Mouse (Mus musculus) B cell, adult (primary cell): ENCODE data around the gene 9930021J03Rik. TPM values are rescaled to one million over a fixed set of nuclear protein-coding genes. Genes with fewer than 3 reads are reported as not detected.

Experiments used
- total RNA-seq: library from RNA; stranded (reverse); gene quantifications from 4 replicates; pipeline ENCODE4 v1.2.4, GENCODE M21; 2023; ENCODE audit not compliant: inconsistent age

Gene 9930021J03Rik
- total RNA-seq: 26.0 to 30.6 TPM (median 28.2 TPM) in 4 replicates

GRCm38 (mm10) chr19:29805917-29806785, at the start of gene 9930021J03Rik:
TSS of gene 9930021J03Rik (minus strand) at chr19:29805989.

DNA sequence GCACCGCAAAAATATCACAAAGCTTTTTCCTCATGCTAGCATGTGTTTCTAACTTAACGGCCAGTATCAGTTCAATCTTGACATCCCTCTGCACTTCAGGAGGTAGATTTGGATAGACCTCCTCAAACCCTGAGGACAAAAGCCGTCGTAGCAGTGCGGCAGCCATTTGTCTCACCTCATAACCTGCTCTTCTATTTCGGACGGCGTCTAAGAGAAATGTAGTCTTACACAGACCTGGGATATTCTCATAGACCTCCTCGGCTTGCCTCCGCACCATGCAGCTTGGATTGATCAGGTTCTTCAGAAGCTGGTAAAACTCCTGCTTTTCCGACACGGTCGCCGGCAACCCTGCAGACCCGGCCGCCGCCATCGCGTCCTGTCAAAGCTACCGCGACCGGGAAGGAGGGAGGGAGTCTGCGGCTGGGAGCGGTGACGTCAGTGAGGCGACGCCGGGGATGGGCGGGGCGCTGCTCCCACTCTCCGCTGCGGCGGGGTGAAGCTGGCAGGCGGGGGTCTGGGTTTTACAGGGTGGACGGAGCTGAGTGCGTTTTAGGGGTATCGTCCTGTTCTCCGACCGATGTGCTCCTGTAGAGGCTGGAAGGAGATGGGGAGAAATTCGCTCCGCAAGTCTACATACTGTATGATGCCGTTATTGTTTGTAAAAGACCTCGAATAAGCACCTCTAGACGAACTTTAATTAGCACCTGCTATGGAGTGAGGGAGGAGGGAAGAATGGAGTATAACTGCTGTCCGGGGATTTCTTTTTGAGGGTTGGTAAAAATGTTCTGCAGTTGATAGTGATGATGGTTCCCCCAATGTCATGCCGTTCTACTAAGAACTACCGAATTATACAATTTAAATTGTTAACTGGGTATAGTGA, 7.0 kb upstream of the 9930021J03Rik start, which contains the start of gene Ranbp6:
Gene Ranbp6 (minus strand): TSS at position 394 of the 880 bp plus-strand sequence.

GRCm38 (mm10) chr19:29697245-29697874, 108.4 kb downstream of the 9930021J03Rik start, which contains the start of gene Mlana:
TSS of gene Mlana (plus strand) at chr19:29697824.

Other genes starting within 250 kb of the 9930021J03Rik start
- 22.8 to 25.6 TPM (median 25.0 TPM) in 4 replicates for gene Ermp1, start 157.6 kb downstream of the 9930021J03Rik start, total RNA-seq
- gene Mlana, start 108.2 kb downstream of the 9930021J03Rik start, total RNA-seq: 0.78 TPM in 1 of 4 replicates, not detected in the others
- gene Ranbp6, start 7.0 kb upstream of the 9930021J03Rik start, total RNA-seq: 25.5 to 28.3 TPM (median 27.5 TPM) in 4 replicates
- gene Il33, start 119.1 kb upstream of the 9930021J03Rik start, total RNA-seq: not detected in 4 replicates
- gene Trpd52l3, start 197.8 kb upstream of the 9930021J03Rik start, total RNA-seq: not detected in 4 replicates
- 71.7 to 90.2 TPM (median 79.6 TPM) in 4 replicates for gene Uhrf2, start 224.5 kb upstream of the 9930021J03Rik start, total RNA-seq